Mouse (Mus musculus) heart, postnatal 14 days (tissue): ENCODE data around the gene Ftsj1. TPM values are rescaled to one million over a fixed set of nuclear protein-coding genes. Genes with fewer than 3 reads are reported as not detected.

Experiments
- total RNA-seq, 2 experiments: library from RNA; stranded (reverse); gene quantifications; 2 replicates each; pipeline ENCODE4 v1.2.3; 2021

The Ftsj1 gene
- total RNA-seq, 2 experiments from 2014 or later, result 9.8 to 12.7 TPM

Other genes starting within 250 kb of the Ftsj1 start
- not detected for gene Glod5, start 233.9 kb downstream of the Ftsj1 start, total RNA-seq
- gene Suv39h1, start 177.6 kb downstream of the Ftsj1 start, total RNA-seq, result 1 to 10 TPM; 6.0 to 6.7 TPM
- gene Was, start 161.9 kb downstream of the Ftsj1 start, total RNA-seq, result 1 to 10 TPM; 2.7 to 4.0 TPM
- 10 to 100 TPM; 67.7 to 71.3 TPM for gene Wdr13, start 119.5 kb downstream of the Ftsj1 start, total RNA-seq
- 100 to 1,000 TPM; 158 to 181 TPM for gene Rbm3, start 106.5 kb downstream of the Ftsj1 start, total RNA-seq
- 1 to 10 TPM; 4.1 to 4.2 TPM for gene Tbc1d25, start 76.2 kb downstream of the Ftsj1 start, total RNA-seq
- gene Ebp, start 58.9 kb downstream of the Ftsj1 start, total RNA-seq, result 10 to 100 TPM; 19.0 to 24.7 TPM
- gene Porcn, start 45.9 kb downstream of the Ftsj1 start, total RNA-seq, result 1 to 10 TPM; 1.8 to 3.7 TPM
- gene Slc38a5, start 18.7 kb upstream of the Ftsj1 start, total RNA-seq, result 1 to 10 TPM in 1 of 2 experiments, under 1 TPM in 1; 0.78 to 1.6 TPM
- gene Ssxb10, start 75.0 kb upstream of the Ftsj1 start, total RNA-seq, result not detected
- not detected for gene Ssxb9, start 114.6 kb upstream of the Ftsj1 start, total RNA-seq
- gene Ssxb1, start 160.9 kb upstream of the Ftsj1 start, total RNA-seq, result not detected
- gene Ssxb2, start 209.3 kb upstream of the Ftsj1 start, total RNA-seq, result not detected